Comparison of ENCODE assay signal across 7 mouse cellular contexts in the genomic region with DNA sequence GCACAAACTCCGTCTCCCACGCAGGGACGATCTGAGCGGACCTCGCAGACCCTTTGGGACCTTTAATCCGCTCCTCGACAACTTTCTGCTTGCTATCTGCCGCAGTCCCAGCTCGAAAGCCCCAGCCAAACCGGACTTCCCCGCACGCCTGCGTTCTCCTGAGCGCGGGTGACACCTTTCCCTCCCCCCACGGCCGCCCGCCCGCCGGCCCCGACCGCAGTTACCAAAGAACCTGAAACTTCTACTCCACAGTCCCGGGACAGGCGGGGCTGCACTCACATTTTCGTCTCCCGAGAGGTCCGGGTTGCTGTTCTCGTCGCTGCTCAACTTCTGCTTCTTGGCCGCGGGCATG. TPM values are rescaled to one million over a fixed set of nuclear protein-coding genes. Genes with fewer than 3 reads are reported as not detected.
DNase-seq lines count a peak whose midpoint lies in the region; ATAC-seq and TF ChIP-seq lines count a peak whose summit lies in the region.

No protein-coding gene starts in this region.

- no peaks in the 10 kb centered on the region for H3K27me3 ChIP-seq in spleen, adult 2 months (ENCODE audit: control insufficient read depth, insufficient read depth, low read length)
- H3K27me3 ChIP-seq in forebrain, embryonic 11.5 days (ENCODE audit: control insufficient read depth, insufficient read depth, low read length): no peaks in the 10 kb centered on the region
- no peaks in the 10 kb centered on the region for H3K27me3 ChIP-seq in liver, embryonic 11.5 days (replicated peaks; ENCODE audit: control insufficient read depth, insufficient read depth, low read length)

- ATAC-seq in forebrain, embryonic 11.5 days (replicated peaks; ENCODE audit: low FRiP score): no peak
- peak; percentile 48 for ATAC-seq in liver, embryonic 11.5 days (replicated peaks; ENCODE audit: low FRiP score)

- H3K36me3 ChIP-seq in spleen, adult 2 months (ENCODE audit: control insufficient read depth, insufficient read depth, low read length): peaks cover 8% of the 10 kb centered on the region
- peaks cover 9% of the 10 kb centered on the region; the same call in 1 of the 2 replicates for H3K36me3 ChIP-seq in forebrain, embryonic 11.5 days (ENCODE audit: control insufficient read depth, insufficient read depth, low read length)
- H3K36me3 ChIP-seq in liver, embryonic 11.5 days (ENCODE audit: control insufficient read depth, insufficient read depth, low read length): peaks cover 10% of the 10 kb centered on the region

- WGBS in spleen, adult 2 months: under 1% methylated on average over 31 of the region's 31 CpGs
- WGBS in forebrain, embryonic 11.5 days: 1% methylated on average over 31 of the region's 31 CpGs
- WGBS in liver, embryonic 11.5 days: under 1% methylated on average over 31 of the region's 31 CpGs

- peak overlapping the region; percentile 98 for H3K27ac ChIP-seq in spleen, adult 2 months (ENCODE audit: insufficient read depth, low read length)
- H3K27ac ChIP-seq in forebrain, embryonic 11.5 days (ENCODE audit: low read depth, low read length): peak overlapping the region; percentile 100
- H3K27ac ChIP-seq in liver, embryonic 11.5 days (ENCODE audit: low read depth, low read length): peak overlapping the region; percentile 99

- H3K4me2 ChIP-seq in forebrain, embryonic 11.5 days (ENCODE audit: low read depth, low read length, severe bottlenecking): peak overlapping the region; percentile 73
- H3K4me2 ChIP-seq in liver, embryonic 11.5 days: peak overlapping the region; percentile 88

- peak overlapping the region; percentile 85 for H3K4me3 ChIP-seq in spleen, adult 2 months (ENCODE audit: extremely low read depth, insufficient read depth, insufficient read length)
- peak overlapping the region; percentile 78 for H3K4me3 ChIP-seq in forebrain, embryonic 11.5 days (ENCODE audit: low read depth, low read length)
- H3K4me3 ChIP-seq in liver, embryonic 11.5 days (ENCODE audit: low read depth, low read length): peak overlapping the region; percentile 77

- TF ChIP-seq CTCF in spleen, adult 2 months (IDR thresholded peaks at IDR 0.05; ENCODE audit: extremely low read depth, insufficient read depth, insufficient read length, insufficient replicate concordance): no peak

- H3K4me1 ChIP-seq in spleen, adult 2 months (ENCODE audit: control insufficient read depth, insufficient read depth, insufficient read length): peaks cover 4% of the 10 kb centered on the region; the same call in 1 of the 2 replicates
- no peaks in the 10 kb centered on the region for H3K4me1 ChIP-seq in forebrain, embryonic 11.5 days (replicated peaks; ENCODE audit: control insufficient read depth, insufficient read depth, low read length)
- H3K4me1 ChIP-seq in liver, embryonic 11.5 days (replicated peaks; ENCODE audit: control insufficient read depth, insufficient read depth, low read length): peaks cover 9% of the 10 kb centered on the region

- H3K9me3 ChIP-seq in forebrain, embryonic 11.5 days (ENCODE audit: control insufficient read depth, low read length): no peaks in the 10 kb centered on the region
- H3K9me3 ChIP-seq in liver, embryonic 11.5 days (ENCODE audit: control insufficient read depth, low read length): no peaks in the 10 kb centered on the region

- TF ChIP-seq POLR2A in spleen, adult 2 months (IDR thresholded peaks at IDR 0.05; ENCODE audit: low read depth, low read length): no peak

- DNase-seq in spleen, adult 2 months (ENCODE audit: low read depth in 1 of 2, low spot score in 2 of 2): no peak
- no peak for DNase-seq in spleen, postnatal 14 days (ENCODE audit: low spot score in 2 of 2)
- DNase-seq in forebrain, embryonic 11.5 days (ENCODE audit: low spot score): no peak
- DNase-seq in liver, embryonic 11.5 days (ENCODE audit: low spot score): no peak
- no peak for DNase-seq in gastrocnemius, postnatal 10 days
- no peak for DNase-seq in frontal cortex, postnatal 10 days (ENCODE audit: low spot score in 2 of 2)
- no peak for DNase-seq in c-Kit-positive CD71-positive TER-119-positive erythroid progenitor cells, embryonic 14.5 days (ENCODE audit: low spot score)

- peak overlapping the region; percentile 92 for H3K9ac ChIP-seq in forebrain, embryonic 11.5 days (ENCODE audit: low read length)
- peak overlapping the region; percentile 89 for H3K9ac ChIP-seq in liver, embryonic 11.5 days (ENCODE audit: low read depth, low read length)

RNA-seq across cellular contexts. Expression of gene Eed, which starts 0.7 kb away (rescaled TPM):
- 19.9 and 21.3 TPM in 2 replicates for polyA plus RNA-seq in spleen, adult 2 months (2012; rRNA removed)
- polyA plus RNA-seq in forebrain, embryonic 11.5 days (2014; fragmentation: Nextera tagmentation; extraction: Ambion mirVana): 96.4 and 102 TPM in 2 replicates
- polyA plus RNA-seq in liver, embryonic 11.5 days (2014; fragmentation: Nextera tagmentation; extraction: Ambion mirVana): 68.4 and 77.1 TPM in 2 replicates
- total RNA-seq in gastrocnemius, postnatal 10 days (2021): 10 to 100 TPM; 30.6 to 37.8 TPM

RNA-seq across cellular contexts. Expression of gene Hikeshi, which starts 39.1 kb away (rescaled TPM):
- polyA plus RNA-seq in spleen, adult 2 months (2012; rRNA removed): 26.1 and 26.8 TPM in 2 replicates
- 136 and 152 TPM in 2 replicates for polyA plus RNA-seq in forebrain, embryonic 11.5 days (2014; fragmentation: Nextera tagmentation; extraction: Ambion mirVana)
- 138 and 146 TPM in 2 replicates for polyA plus RNA-seq in liver, embryonic 11.5 days (2014; fragmentation: Nextera tagmentation; extraction: Ambion mirVana)
- 100 to 1,000 TPM in 1 of 2 experiments, 10 to 100 TPM in 1; 97.7 to 106 TPM for total RNA-seq in gastrocnemius, postnatal 10 days (2021)
